Comparison of ENCODE assay signal across 8 mouse cellular contexts in genomic region chr13:21279559-21279958, GRCm38 (mm10). TPM values are rescaled to one million over a fixed set of nuclear protein-coding genes. Genes with fewer than 3 reads are reported as not detected.
DNase-seq lines count a peak whose midpoint lies in the region; ATAC-seq lines count a peak whose summit lies in the region.

No protein-coding gene starts in this region.

- H3K4me2 ChIP-seq in hindbrain, embryonic 14.5 days (replicated peaks) = peak overlapping the region; percentile 83

- H3K4me1 ChIP-seq in hindbrain, embryonic 14.5 days (replicated peaks; ENCODE audit: control insufficient read depth, insufficient read depth, low read length) = peaks cover 15% of the 10 kb centered on the region

- H3K27ac ChIP-seq in hindbrain, embryonic 14.5 days = no peak overlapping the region

- H3K9ac ChIP-seq in hindbrain, embryonic 14.5 days = peak overlapping the region; percentile 55

- DNase-seq in R1 (ENCODE audit: low read depth, low spot score) = peak; percentile 93
- peak; percentile 93 to 97 for DNase-seq in cerebellum, postnatal 14 days
- peak; percentile 78 to 91 for DNase-seq in frontal cortex, postnatal 25 days (ENCODE audit: low spot score in 2 of 2)
- peak; percentile 99 for DNase-seq in hindbrain, embryonic 14.5 days (ENCODE audit: low spot score)
- DNase-seq in layer of hippocampus, postnatal 25 days (ENCODE audit: extremely low spot score in 1 of 2, low spot score in 1 of 2) = peak; percentile 72 to 91
- DNase-seq in lung, postnatal 14 days = peak; percentile 87
- peak; percentile 54 for DNase-seq in retina, adult 2 months (ENCODE audit: low read depth, low spot score)
- DNase-seq in thymus, postnatal 25 days = peak; percentile 70

- H3K27me3 ChIP-seq in hindbrain, embryonic 14.5 days (ENCODE audit: control insufficient read depth, insufficient read depth, low read length) = peaks cover 5% of the 10 kb centered on the region; the same call in 1 of the 2 replicates

- peak; percentile 82 for ATAC-seq in hindbrain, embryonic 14.5 days (ENCODE audit: low FRiP score)

- no peaks in the 10 kb centered on the region for H3K36me3 ChIP-seq in hindbrain, embryonic 14.5 days (replicated peaks; ENCODE audit: control insufficient read depth, insufficient read depth)

- no peaks in the 10 kb centered on the region for H3K9me3 ChIP-seq in hindbrain, embryonic 14.5 days (ENCODE audit: control insufficient read depth, low read length)

- 1% methylated on average over 13 of the region's 13 CpGs for WGBS in hindbrain, embryonic 14.5 days

- H3K4me3 ChIP-seq in hindbrain, embryonic 14.5 days (replicated peaks; ENCODE audit: low read length) = peak overlapping the region; percentile 55

RNA-seq across cellular contexts. Expression of gene Gpx5, which starts 13.0 kb away (rescaled TPM):
- polyA plus RNA-seq in hindbrain, embryonic 14.5 days (2014; fragmentation: Nextera tagmentation; extraction: Ambion mirVana) = not detected in 2 replicates
- total RNA-seq in layer of hippocampus, postnatal 25 days (2021) = not detected

RNA-seq across cellular contexts. Expression of gene Gpx6, which starts 32.4 kb away (rescaled TPM):
- 0.15 TPM in 1 of 2 replicates, not detected in the other for polyA plus RNA-seq in hindbrain, embryonic 14.5 days (2014; fragmentation: Nextera tagmentation; extraction: Ambion mirVana)
- total RNA-seq in layer of hippocampus, postnatal 25 days (2021) = not detected
